Mouse (Mus musculus): Measurements from ENCODE around the gene Man1c1.

- TF ChIP-seq CTCF (IDR thresholded peaks at IDR 0.05; ENCODE audit: borderline replicate concordance, extremely low read depth, insufficient read depth, insufficient read length): no peak
- TF ChIP-seq POLR2A (IDR thresholded peaks at IDR 0.05; ENCODE audit: borderline replicate concordance, extremely low read depth, insufficient read depth, insufficient read length, poor library complexity, severe bottlenecking): no peak
These were observed 52.7 kb downstream of the Man1c1 start for GRCm38 (mm10) chr4:134651358-134651757.

All from brain, embryonic 14.5 days (tissue).